Mouse (Mus musculus): ENCODE measurements at regions not wholly inside any gene's neighbourhood (a gene's known extent, or its start where the extent isn't known, plus 50 kb on each side); places are given as distances from the start of the nearest gene placed in this dataset.

- no peak for ATAC-seq (ENCODE audit: insufficient read depth, low FRiP score)
- no peak overlapping the region for H3K27ac ChIP-seq (ENCODE audit: low read length)
- H3K4me1 ChIP-seq (ENCODE audit: control insufficient read depth, insufficient read depth, low read length) = no peaks in the 10 kb centered on the region
- no peaks in the 10 kb centered on the region for H3K9me3 ChIP-seq (replicated peaks; ENCODE audit: control insufficient read depth, low read length)
- H3K36me3 ChIP-seq (ENCODE audit: control insufficient read depth, insufficient read depth, low read length) = no peaks in the 10 kb centered on the region
- 58% methylated on average over 4 of the region's 4 CpGs for WGBS
- H3K9ac ChIP-seq (ENCODE audit: low read length) = no peak overlapping the region
- H3K4me2 ChIP-seq (ENCODE audit: low read depth, low read length) = no peak overlapping the region
- no peak overlapping the region for H3K4me3 ChIP-seq (replicated peaks; ENCODE audit: low read length)
- H3K27me3 ChIP-seq (ENCODE audit: control insufficient read depth, insufficient read depth, low read length) = no peaks in the 10 kb centered on the region
These were observed 196.9 kb downstream of the Twistnb start for GRCm38 (mm10) chr12:33626092-33626882.

GRCm38 (mm10) chr12:33652597-33652996, 223.2 kb downstream of the Twistnb start:
- Histone ChIP-seq H3K27ac (ENCODE audit: low read length) (no peak overlapping the region), H3K9ac (ENCODE audit: low read length) (no peak overlapping the region), H3K4me1 (ENCODE audit: control insufficient read depth, insufficient read depth, low read length) (no peaks in the 10 kb centered on the region), H3K4me3 (replicated peaks; ENCODE audit: low read length) (no peak overlapping the region), H3K4me2 (ENCODE audit: low read depth, low read length) (no peak overlapping the region), H3K9me3 (replicated peaks; ENCODE audit: control insufficient read depth, low read length) (no peaks in the 10 kb centered on the region), H3K27me3 (ENCODE audit: control insufficient read depth, insufficient read depth, low read length) (no peaks in the 10 kb centered on the region), H3K36me3 (ENCODE audit: control insufficient read depth, insufficient read depth, low read length) (no peaks in the 10 kb centered on the region)
- WGBS = 69% methylated on average over 1 of the region's 1 CpGs
- no peak for ATAC-seq (ENCODE audit: insufficient read depth, low FRiP score)

- Histone ChIP-seq H3K4me1 (ENCODE audit: control insufficient read depth, insufficient read depth, low read length) (no peaks in the 10 kb centered on the region), H3K27me3 (ENCODE audit: control insufficient read depth, insufficient read depth, low read length) (no peaks in the 10 kb centered on the region), H3K9ac (ENCODE audit: low read length) (no peak overlapping the region), H3K4me3 (replicated peaks; ENCODE audit: low read length) (no peak overlapping the region), H3K36me3 (ENCODE audit: control insufficient read depth, insufficient read depth, low read length) (no peaks in the 10 kb centered on the region), H3K4me2 (ENCODE audit: low read depth, low read length) (no peak overlapping the region), H3K9me3 (replicated peaks; ENCODE audit: control insufficient read depth, low read length) (no peaks in the 10 kb centered on the region), H3K27ac (ENCODE audit: low read length) (no peak overlapping the region)
- no peak for ATAC-seq (ENCODE audit: insufficient read depth, low FRiP score)
- 68% methylated on average over 6 of the region's 6 CpGs for WGBS
These were observed 246.1 kb downstream of the Twistnb start for GRCm38 (mm10) chr12:33675508-33675907.

- no peak overlapping the region for H3K27ac ChIP-seq (ENCODE audit: low read length)
- ATAC-seq (ENCODE audit: insufficient read depth, low FRiP score) = no peak
- H3K9me3 ChIP-seq (replicated peaks; ENCODE audit: control insufficient read depth, low read length) = no peaks in the 10 kb centered on the region
- no peaks in the 10 kb centered on the region for H3K4me1 ChIP-seq (ENCODE audit: control insufficient read depth, insufficient read depth, low read length)
- H3K36me3 ChIP-seq (ENCODE audit: control insufficient read depth, insufficient read depth, low read length) = no peaks in the 10 kb centered on the region
- H3K4me2 ChIP-seq (ENCODE audit: low read depth, low read length) = no peak overlapping the region
- H3K9ac ChIP-seq (ENCODE audit: low read length) = no peak overlapping the region
- WGBS = 85% methylated on average over 3 of the region's 3 CpGs
- no peaks in the 10 kb centered on the region for H3K27me3 ChIP-seq (ENCODE audit: control insufficient read depth, insufficient read depth, low read length)
- no peak overlapping the region for H3K4me3 ChIP-seq (replicated peaks; ENCODE audit: low read length)
These were observed 235.4 kb upstream of the Ferd3l start for GRCm38 (mm10) chr12:33692870-33693269.

- H3K9me3 ChIP-seq (replicated peaks; ENCODE audit: control insufficient read depth, low read length) = no peaks in the 10 kb centered on the region
- H3K4me2 ChIP-seq (ENCODE audit: low read depth, low read length) = no peak overlapping the region
- H3K4me1 ChIP-seq (ENCODE audit: control insufficient read depth, insufficient read depth, low read length) = peaks cover 11% of the 10 kb centered on the region
- 40% methylated on average over 3 of the region's 3 CpGs for WGBS
- H3K27ac ChIP-seq (ENCODE audit: low read length) = no peak overlapping the region
- no peaks in the 10 kb centered on the region for H3K27me3 ChIP-seq (ENCODE audit: control insufficient read depth, insufficient read depth, low read length)
- H3K9ac ChIP-seq (ENCODE audit: low read length) = no peak overlapping the region
- H3K36me3 ChIP-seq (ENCODE audit: control insufficient read depth, insufficient read depth, low read length) = no peaks in the 10 kb centered on the region
- H3K4me3 ChIP-seq (replicated peaks; ENCODE audit: low read length) = no peak overlapping the region
- ATAC-seq (ENCODE audit: insufficient read depth, low FRiP score) = no peak
These were observed 213.8 kb upstream of the Ferd3l start for GRCm38 (mm10) chr12:33714392-33714791.

GRCm38 (mm10) chr12:33715997-33716396, 212.2 kb upstream of the Ferd3l start:
- 52% methylated on average over 2 of the region's 2 CpGs for whole genome bisulfite sequencing
- Histone ChIP-seq H3K27me3 (ENCODE audit: control insufficient read depth, insufficient read depth, low read length) (no peaks in the 10 kb centered on the region), H3K27ac (ENCODE audit: low read length) (peak overlapping the region; percentile 41), H3K4me1 (ENCODE audit: control insufficient read depth, insufficient read depth, low read length) (peaks cover 11% of the 10 kb centered on the region), H3K4me2 (ENCODE audit: low read depth, low read length) (no peak overlapping the region), H3K9ac (ENCODE audit: low read length) (no peak overlapping the region), H3K4me3 (replicated peaks; ENCODE audit: low read length) (no peak overlapping the region), H3K9me3 (replicated peaks; ENCODE audit: control insufficient read depth, low read length) (no peaks in the 10 kb centered on the region), H3K36me3 (ENCODE audit: control insufficient read depth, insufficient read depth, low read length) (no peaks in the 10 kb centered on the region)
- no peak for ATAC-seq (ENCODE audit: insufficient read depth, low FRiP score)

GRCm38 (mm10) chr12:33717053-33717452, 211.2 kb upstream of the Ferd3l start:
- no peaks in the 10 kb centered on the region for H3K27me3 ChIP-seq (ENCODE audit: control insufficient read depth, insufficient read depth, low read length)
- H3K27ac ChIP-seq (ENCODE audit: low read length) = no peak overlapping the region
- no peak overlapping the region for H3K4me2 ChIP-seq (ENCODE audit: low read depth, low read length)
- H3K4me1 ChIP-seq (ENCODE audit: control insufficient read depth, insufficient read depth, low read length) = peaks cover 11% of the 10 kb centered on the region
- no peak overlapping the region for H3K9ac ChIP-seq (ENCODE audit: low read length)
- H3K9me3 ChIP-seq (replicated peaks; ENCODE audit: control insufficient read depth, low read length) = no peaks in the 10 kb centered on the region
- 50% methylated on average over 4 of the region's 4 CpGs for WGBS
- H3K4me3 ChIP-seq (replicated peaks; ENCODE audit: low read length) = no peak overlapping the region
- no peaks in the 10 kb centered on the region for H3K36me3 ChIP-seq (ENCODE audit: control insufficient read depth, insufficient read depth, low read length)
- ATAC-seq (ENCODE audit: insufficient read depth, low FRiP score) = no peak

GRCm38 (mm10) chr12:33717601-33718260, 210.5 kb upstream of the Ferd3l start:
- Histone ChIP-seq H3K4me3 (replicated peaks; ENCODE audit: low read length) (peak overlapping the region; percentile 21), H3K27me3 (ENCODE audit: control insufficient read depth, insufficient read depth, low read length) (no peaks in the 10 kb centered on the region), H3K4me2 (ENCODE audit: low read depth, low read length) (peak overlapping the region; percentile 47), H3K27ac (ENCODE audit: low read length) (peak overlapping the region; percentile 76), H3K4me1 (ENCODE audit: control insufficient read depth, insufficient read depth, low read length) (peaks cover 11% of the 10 kb centered on the region), H3K9me3 (replicated peaks; ENCODE audit: control insufficient read depth, low read length) (no peaks in the 10 kb centered on the region), H3K36me3 (ENCODE audit: control insufficient read depth, insufficient read depth, low read length) (no peaks in the 10 kb centered on the region), H3K9ac (ENCODE audit: low read length) (peak overlapping the region; percentile 54)
- 12% methylated on average over 14 of the region's 14 CpGs for WGBS
- ATAC-seq (ENCODE audit: insufficient read depth, low FRiP score) = peak; percentile 25; the same call in 1 of the 2 replicates

- H3K4me3 ChIP-seq (replicated peaks; ENCODE audit: low read length) = 0 out of 2 replicates have a peak overlapping the region, but pooled peaks have one; percentile 13
- peak; percentile 60 for ATAC-seq (ENCODE audit: insufficient read depth, low FRiP score)
- H3K27me3 ChIP-seq (ENCODE audit: control insufficient read depth, insufficient read depth, low read length) = no peaks in the 10 kb centered on the region
- peak overlapping the region; percentile 77 for H3K27ac ChIP-seq (ENCODE audit: low read length)
- no peak overlapping the region for H3K9ac ChIP-seq (ENCODE audit: low read length)
- H3K9me3 ChIP-seq (replicated peaks; ENCODE audit: control insufficient read depth, low read length) = no peaks in the 10 kb centered on the region
- 30% methylated on average over 7 of the region's 7 CpGs for WGBS
- H3K4me2 ChIP-seq (ENCODE audit: low read depth, low read length) = peak overlapping the region; percentile 36; the same call in 1 of the 2 replicates
- H3K4me1 ChIP-seq (ENCODE audit: control insufficient read depth, insufficient read depth, low read length) = peaks cover 11% of the 10 kb centered on the region
- H3K36me3 ChIP-seq (ENCODE audit: control insufficient read depth, insufficient read depth, low read length) = no peaks in the 10 kb centered on the region
These were observed 209.2 kb upstream of the Ferd3l start for GRCm38 (mm10) chr12:33719063-33719462.
